ENCODE assay signal across 22 mouse cellular contexts in the genomic region with DNA sequence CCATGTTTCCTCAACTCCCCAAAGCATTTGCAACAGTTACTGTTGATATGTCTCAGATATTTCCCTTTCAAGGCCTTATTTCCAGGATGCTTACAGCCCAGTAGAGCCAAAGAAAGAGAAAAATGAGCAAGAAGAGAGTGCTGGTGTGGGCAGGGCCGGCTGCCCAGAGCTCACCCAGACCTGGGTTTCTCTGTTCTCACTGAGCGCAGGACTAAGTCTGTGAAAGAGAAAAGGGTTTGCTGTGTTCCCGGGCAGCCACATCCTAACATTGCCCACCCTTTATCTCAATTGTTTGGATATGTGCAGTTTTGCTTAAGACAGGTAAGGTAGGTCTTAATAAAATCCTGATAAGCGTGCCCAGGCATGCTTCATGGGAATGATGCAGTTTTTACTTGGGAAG. TPM values are rescaled to one million over a fixed set of nuclear protein-coding genes. Genes with fewer than 3 reads are reported as not detected.
DNase-seq lines count a peak whose midpoint lies in the region; ATAC-seq lines count a peak whose summit lies in the region.
"Had no signal": no experiment of that assay in that cellular context is flagged by ENCODE, and none has a peak within 500 bp of the region (broad histone marks: within the 10 kb centered on the region; RNA-seq: fewer than 3 reads in every experiment).

No protein-coding gene starts in this region.

- H3K27ac ChIP-seq in heart, embryonic 11.5 days (ENCODE audit: low read depth, low read length), result no peak overlapping the region
- H3K27ac ChIP-seq in midbrain, embryonic 11.5 days (ENCODE audit: low read depth, low read length), result no peak overlapping the region
- no peak overlapping the region for H3K27ac ChIP-seq in midbrain, embryonic 10.5 days (replicated peaks)
- H3K27ac ChIP-seq: embryonic facial prominence, embryonic 12.5 days; embryonic facial prominence, embryonic 15.5 days; forebrain, embryonic 13.5 days; forebrain, embryonic 15.5 days had no signal

- H3K4me2 ChIP-seq in heart, embryonic 11.5 days, result no peak overlapping the region
- H3K4me2 ChIP-seq in midbrain, embryonic 11.5 days, result no peak overlapping the region
- H3K4me2 ChIP-seq: embryonic facial prominence, embryonic 12.5 days; embryonic facial prominence, embryonic 15.5 days; forebrain, embryonic 13.5 days; forebrain, embryonic 15.5 days had no signal

- DNase-seq in heart, adult 11 months, result peak; percentile 66
- peak; percentile 51 for DNase-seq in midbrain, embryonic 11.5 days (ENCODE audit: low spot score, missing footprints)
- DNase-seq in midbrain, embryonic 10.5 days (ENCODE audit: low spot score), result no peak
- peak; percentile 9 for DNase-seq in fibroblast of lung, adult 2 months (ENCODE audit: low read depth)
- no peak for DNase-seq in thymus, postnatal 10 days (ENCODE audit: low spot score in 2 of 2)
- DNase-seq: adrenal gland, adult 2 months; adrenal gland, postnatal 10 days; adrenal gland, postnatal 25 days; cerebellum, adult 11 months; cerebellum, adult 18-20 months; cerebellum, adult 8-10 months; cerebellum, adult 9-11 months; cerebellum, postnatal 14 days; cerebellum, postnatal 36 days; embryo, embryonic 11 days; forebrain, postnatal 0 days had no signal

- no peak for ATAC-seq in heart, embryonic 11.5 days (replicated peaks; ENCODE audit: insufficient number of reproducible peaks, low FRiP score, low TSS enrichment)
- ATAC-seq in midbrain, embryonic 11.5 days (ENCODE audit: low FRiP score), result no peak
- ATAC-seq: forebrain, embryonic 13.5 days; forebrain, embryonic 15.5 days; forebrain, postnatal 0 days had no signal

- no peaks in the 10 kb centered on the region for H3K27me3 ChIP-seq in heart, embryonic 11.5 days (ENCODE audit: control insufficient read depth, insufficient read depth, low read length)
- H3K27me3 ChIP-seq in midbrain, embryonic 11.5 days (ENCODE audit: control insufficient read depth, insufficient read depth, low read length), result no peaks in the 10 kb centered on the region; the same call in 1 of the 2 replicates
- H3K27me3 ChIP-seq in midbrain, embryonic 10.5 days (ENCODE audit: low read depth, poor library complexity, severe bottlenecking), result peaks cover 10% of the 10 kb centered on the region; the same call in 1 of the 2 replicates
- H3K27me3 ChIP-seq: embryonic facial prominence, embryonic 12.5 days; embryonic facial prominence, embryonic 15.5 days; forebrain, embryonic 13.5 days; forebrain, embryonic 15.5 days had no signal

- H3K4me3 ChIP-seq in heart, embryonic 11.5 days (ENCODE audit: low read depth, low read length), result no peak overlapping the region
- H3K4me3 ChIP-seq in midbrain, embryonic 11.5 days (ENCODE audit: low read depth, low read length), result no peak overlapping the region
- H3K4me3 ChIP-seq in midbrain, embryonic 10.5 days, result no peak overlapping the region
- H3K4me3 ChIP-seq: embryonic facial prominence, embryonic 12.5 days; embryonic facial prominence, embryonic 15.5 days; erythroblast, embryonic 14.5 days; forebrain, embryonic 13.5 days; forebrain, embryonic 15.5 days had no signal

- H3K4me1 ChIP-seq in heart, embryonic 11.5 days (ENCODE audit: control insufficient read depth, insufficient read depth, low read length), result no peaks in the 10 kb centered on the region
- peaks cover 5% of the 10 kb centered on the region for H3K4me1 ChIP-seq in midbrain, embryonic 11.5 days (ENCODE audit: control insufficient read depth, insufficient read depth, low read length)
- peaks cover 23% of the 10 kb centered on the region for H3K4me1 ChIP-seq in midbrain, embryonic 10.5 days
- H3K4me1 ChIP-seq: embryonic facial prominence, embryonic 15.5 days had no signal

- H3K9ac ChIP-seq in heart, embryonic 11.5 days (ENCODE audit: low read depth, low read length), result no peak overlapping the region
- H3K9ac ChIP-seq in midbrain, embryonic 11.5 days (ENCODE audit: low read length), result no peak overlapping the region
- H3K9ac ChIP-seq: embryonic facial prominence, embryonic 12.5 days; embryonic facial prominence, embryonic 15.5 days; forebrain, embryonic 13.5 days; forebrain, embryonic 15.5 days; forebrain, postnatal 0 days had no signal

- H3K36me3 ChIP-seq in heart, embryonic 11.5 days (ENCODE audit: control insufficient read depth, insufficient read depth, low read length), result no peaks in the 10 kb centered on the region
- no peaks in the 10 kb centered on the region for H3K36me3 ChIP-seq in midbrain, embryonic 11.5 days (ENCODE audit: control insufficient read depth, insufficient read depth, low read length)
- no peaks in the 10 kb centered on the region for H3K36me3 ChIP-seq in midbrain, embryonic 10.5 days
- H3K36me3 ChIP-seq: embryonic facial prominence, embryonic 12.5 days; embryonic facial prominence, embryonic 15.5 days; forebrain, embryonic 15.5 days had no signal

- H3K9me3 ChIP-seq in heart, embryonic 11.5 days (replicated peaks; ENCODE audit: control insufficient read depth, low read length), result no peaks in the 10 kb centered on the region
- H3K9me3 ChIP-seq in midbrain, embryonic 11.5 days (ENCODE audit: control insufficient read depth, low read length), result no peaks in the 10 kb centered on the region
- H3K9me3 ChIP-seq in midbrain, embryonic 10.5 days (replicated peaks), result no peaks in the 10 kb centered on the region
- H3K9me3 ChIP-seq: embryonic facial prominence, embryonic 12.5 days; embryonic facial prominence, embryonic 15.5 days; forebrain, embryonic 13.5 days; forebrain, embryonic 15.5 days had no signal

- 83% methylated on average over 4 of the region's 4 CpGs for WGBS in heart, embryonic 11.5 days (ENCODE audit: insufficient replicate concordance)
- WGBS in midbrain, embryonic 11.5 days, result 76% methylated on average over 4 of the region's 4 CpGs
- WGBS in midbrain, embryonic 10.5 days, result 69% methylated on average over 4 of the region's 4 CpGs

RNA-seq across cellular contexts. Expression of a gene that starts 43.0 kb away (rescaled TPM):
- polyA plus RNA-seq in heart, embryonic 11.5 days (2014; fragmentation: Nextera tagmentation; extraction: Ambion mirVana), result 56.4 and 56.8 TPM in 2 replicates
- 26.0 and 27.5 TPM in 2 replicates for polyA plus RNA-seq in midbrain, embryonic 11.5 days (2014; fragmentation: Nextera tagmentation; extraction: Ambion mirVana)
- polyA plus RNA-seq in midbrain, embryonic 10.5 days (2016; fragmentation: Nextera tagmentation; extraction: Ambion mirVana), result 25.5 and 29.8 TPM in 2 replicates

Comparison
In these comparisons a context has a peak if more than half of its experiments do, and no peak if none do; other contexts are left out.
1. DNase-seq: peak in heart, adult 11 months (single experiment), midbrain, embryonic 11.5 days (single experiment) and fibroblast of lung, adult 2 months (single experiment); none in midbrain, embryonic 10.5 days (single experiment) and thymus, postnatal 10 days (0 of 2).